Mouse (Mus musculus): ENCODE data around the gene Rpl11.
A peak's percentile ranks its signal among the peaks of the same experiment; 100 is the strongest.
"Not testable (repeated sequence)": the region's sequence is repeated elsewhere in the genome, so short reads cannot be mapped to it uniquely, and the experiment has no call there.

The Rpl11 gene

GRCm38 (mm10) chr4:136053247-136053596 is at the start of gene Rpl11:
Rpl11 (minus strand) TSS chr4:136053428.
- DNase-seq (ENCODE audit: extremely low spot score), result peak; percentile 95

- not testable (repeated sequence) for DNase-seq (ENCODE audit: extremely low spot score)
These were observed 48.5 kb upstream of the Rpl11 start for GRCm38 (mm10) chr4:136101753-136102152.

- no peak for DNase-seq (ENCODE audit: extremely low spot score)
These were observed 47.3 kb upstream of the Rpl11 start for GRCm38 (mm10) chr4:136100396-136101070.

- no peak for DNase-seq (ENCODE audit: extremely low spot score)
These were observed 45.2 kb upstream of the Rpl11 start for GRCm38 (mm10) chr4:136098446-136098845.

GRCm38 (mm10) chr4:136096446-136097113 is 43.4 kb upstream of the Rpl11 start:
- no peak for DNase-seq (ENCODE audit: extremely low spot score)

- DNase-seq (ENCODE audit: extremely low spot score), result no peak
These were observed 42.4 kb upstream of the Rpl11 start for GRCm38 (mm10) chr4:136095490-136096105.

- no peak for DNase-seq (ENCODE audit: extremely low spot score)
These were observed 41.4 kb upstream of the Rpl11 start for GRCm38 (mm10) chr4:136094519-136095219.

GRCm38 (mm10) chr4:136092498-136092897 is 39.3 kb upstream of the Rpl11 start:
- DNase-seq (ENCODE audit: extremely low spot score), result no peak

GRCm38 (mm10) chr4:136091346-136091745 is 38.1 kb upstream of the Rpl11 start:
- no peak for DNase-seq (ENCODE audit: extremely low spot score)

GRCm38 (mm10) chr4:136089748-136090583 is 36.7 kb upstream of the Rpl11 start:
- no peak for DNase-seq (ENCODE audit: extremely low spot score)

GRCm38 (mm10) chr4:136088971-136089747 is 35.9 kb upstream of the Rpl11 start:
- no peak for DNase-seq (ENCODE audit: extremely low spot score)

- no peak for DNase-seq (ENCODE audit: extremely low spot score)
These were observed 35.1 kb upstream of the Rpl11 start for GRCm38 (mm10) chr4:136088364-136088763.

GRCm38 (mm10) chr4:136087261-136087660 is 34.0 kb upstream of the Rpl11 start:
- DNase-seq (ENCODE audit: extremely low spot score), result no peak

- DNase-seq (ENCODE audit: extremely low spot score), result no peak
These were observed 31.6 kb upstream of the Rpl11 start for GRCm38 (mm10) chr4:136084840-136085239.

GRCm38 (mm10) chr4:136083269-136084105 is 30.3 kb upstream of the Rpl11 start:
- no peak for DNase-seq (ENCODE audit: extremely low spot score)

GRCm38 (mm10) chr4:136081729-136082128 is 28.5 kb upstream of the Rpl11 start:
- DNase-seq (ENCODE audit: extremely low spot score), result no peak

GRCm38 (mm10) chr4:136078649-136079048 is 25.4 kb upstream of the Rpl11 start:
- DNase-seq (ENCODE audit: extremely low spot score), result no peak

GRCm38 (mm10) chr4:136076776-136077538 is 23.7 kb upstream of the Rpl11 start:
- DNase-seq (ENCODE audit: extremely low spot score), result no peak

- peak; percentile 87 for DNase-seq (ENCODE audit: extremely low spot score)
These were observed 18.0 kb upstream of the Rpl11 start for GRCm38 (mm10) chr4:136071178-136071714.
